Mouse (Mus musculus): ENCODE measurements around the gene Ercc8. TPM values are rescaled to one million over a fixed set of nuclear protein-coding genes. Genes with fewer than 3 reads are reported as not detected.
A peak's percentile ranks its signal among the peaks of the same experiment; 100 is the strongest.

Gene Ercc8
- polyA plus RNA-seq, 1 experiment from 2014 or later = 32.2 TPM

- DNase-seq (no peak), ATAC-seq (ENCODE audit: low FRiP score, low TSS enrichment) (no peak)
- Histone ChIP-seq H3K4me2 (ENCODE audit: low read length) (peak overlapping the region; percentile 29), H3K9me3 (ENCODE audit: control insufficient read depth, low read length) (no peaks in the 10 kb centered on the region), H3K9ac (replicated peaks; ENCODE audit: low read length) (no peak overlapping the region), H3K36me3 (ENCODE audit: control insufficient read depth, insufficient read depth, low read length) (no peaks in the 10 kb centered on the region), H3K4me1 (ENCODE audit: control insufficient read depth, insufficient read depth, low read length) (peaks cover 22% of the 10 kb centered on the region), H3K27me3 (ENCODE audit: control insufficient read depth, insufficient read depth, low read length) (no peaks in the 10 kb centered on the region), H3K4me3 (replicated peaks; ENCODE audit: low read depth, low read length) (no peak overlapping the region), H3K27ac (replicated peaks; ENCODE audit: low read depth, low read length) (peak overlapping the region; percentile 66)
- WGBS = 56% methylated on average over 11 of the region's 11 CpGs
Measured at GRCm38 (mm10) chr13:108124096-108124495, 34.4 kb upstream of the Ercc8 start.

GRCm38 (mm10) chr13:108126246-108126645 is 32.3 kb upstream of the Ercc8 start:
- ATAC-seq (ENCODE audit: low FRiP score, low TSS enrichment) (no peak), DNase-seq (no peak)
- no peak overlapping the region for H3K4me3 ChIP-seq (replicated peaks; ENCODE audit: low read depth, low read length)
- H3K27ac ChIP-seq (replicated peaks; ENCODE audit: low read depth, low read length) = no peak overlapping the region
- H3K4me1 ChIP-seq (ENCODE audit: control insufficient read depth, insufficient read depth, low read length) = peaks cover 19% of the 10 kb centered on the region
- no peak overlapping the region for H3K9ac ChIP-seq (replicated peaks; ENCODE audit: low read length)
- no peaks in the 10 kb centered on the region for H3K36me3 ChIP-seq (ENCODE audit: control insufficient read depth, insufficient read depth, low read length)
- no peaks in the 10 kb centered on the region for H3K9me3 ChIP-seq (ENCODE audit: control insufficient read depth, low read length)
- H3K4me2 ChIP-seq (ENCODE audit: low read length) = no peak overlapping the region
- WGBS = 98% methylated on average over 2 of the region's 2 CpGs
- H3K27me3 ChIP-seq (ENCODE audit: control insufficient read depth, insufficient read depth, low read length) = no peaks in the 10 kb centered on the region

- ATAC-seq (ENCODE audit: low FRiP score, low TSS enrichment) = no peak
- no peak overlapping the region for H3K4me3 ChIP-seq (replicated peaks; ENCODE audit: low read depth, low read length)
- no peak overlapping the region for H3K9ac ChIP-seq (replicated peaks; ENCODE audit: low read length)
- no peak overlapping the region for H3K27ac ChIP-seq (replicated peaks; ENCODE audit: low read depth, low read length)
- H3K27me3 ChIP-seq (ENCODE audit: control insufficient read depth, insufficient read depth, low read length) = no peaks in the 10 kb centered on the region
- H3K9me3 ChIP-seq (ENCODE audit: control insufficient read depth, low read length) = no peaks in the 10 kb centered on the region
- H3K4me2 ChIP-seq (ENCODE audit: low read length) = no peak overlapping the region
- peak; percentile 70 for DNase-seq
- H3K36me3 ChIP-seq (ENCODE audit: control insufficient read depth, insufficient read depth, low read length) = no peaks in the 10 kb centered on the region
- peaks cover 16% of the 10 kb centered on the region for H3K4me1 ChIP-seq (ENCODE audit: control insufficient read depth, insufficient read depth, low read length)
- 3% methylated on average over 1 of the region's 1 CpGs for WGBS
Measured at GRCm38 (mm10) chr13:108127130-108127529, 31.4 kb upstream of the Ercc8 start.

- Histone ChIP-seq H3K27ac (replicated peaks; ENCODE audit: low read depth, low read length) (no peak overlapping the region), H3K4me2 (ENCODE audit: low read length) (no peak overlapping the region), H3K9ac (replicated peaks; ENCODE audit: low read length) (no peak overlapping the region), H3K36me3 (ENCODE audit: control insufficient read depth, insufficient read depth, low read length) (no peaks in the 10 kb centered on the region), H3K4me1 (ENCODE audit: control insufficient read depth, insufficient read depth, low read length) (peaks cover 12% of the 10 kb centered on the region), H3K9me3 (ENCODE audit: control insufficient read depth, low read length) (no peaks in the 10 kb centered on the region), H3K27me3 (ENCODE audit: control insufficient read depth, insufficient read depth, low read length) (no peaks in the 10 kb centered on the region), H3K4me3 (replicated peaks; ENCODE audit: low read depth, low read length) (no peak overlapping the region)
- 50% methylated on average over 1 of the region's 1 CpGs for WGBS
- DNase-seq (no peak), ATAC-seq (ENCODE audit: low FRiP score, low TSS enrichment) (no peak)
Measured at GRCm38 (mm10) chr13:108127883-108128282, 30.6 kb upstream of the Ercc8 start.

- ATAC-seq (ENCODE audit: low FRiP score, low TSS enrichment) (no peak), DNase-seq (peak; percentile 31)
- H3K4me3 ChIP-seq (replicated peaks; ENCODE audit: low read depth, low read length) = no peak overlapping the region
- no peak overlapping the region for H3K9ac ChIP-seq (replicated peaks; ENCODE audit: low read length)
- no peaks in the 10 kb centered on the region for H3K36me3 ChIP-seq (ENCODE audit: control insufficient read depth, insufficient read depth, low read length)
- peaks cover 3% of the 10 kb centered on the region; the same call in 1 of the 2 replicates for H3K4me1 ChIP-seq (ENCODE audit: control insufficient read depth, insufficient read depth, low read length)
- H3K9me3 ChIP-seq (ENCODE audit: control insufficient read depth, low read length) = no peaks in the 10 kb centered on the region
- no peaks in the 10 kb centered on the region for H3K27me3 ChIP-seq (ENCODE audit: control insufficient read depth, insufficient read depth, low read length)
- H3K4me2 ChIP-seq (ENCODE audit: low read length) = no peak overlapping the region
- 66% methylated on average over 7 of the region's 7 CpGs for WGBS
- no peak overlapping the region for H3K27ac ChIP-seq (replicated peaks; ENCODE audit: low read depth, low read length)
Measured at GRCm38 (mm10) chr13:108129070-108129469, 29.5 kb upstream of the Ercc8 start.

GRCm38 (mm10) chr13:108130737-108131136 is 27.8 kb upstream of the Ercc8 start:
- H3K9ac ChIP-seq (replicated peaks; ENCODE audit: low read length) = no peak overlapping the region
- DNase-seq = no peak
- no peak overlapping the region for H3K27ac ChIP-seq (replicated peaks; ENCODE audit: low read depth, low read length)
- H3K27me3 ChIP-seq (ENCODE audit: control insufficient read depth, insufficient read depth, low read length) = no peaks in the 10 kb centered on the region
- no peaks in the 10 kb centered on the region for H3K36me3 ChIP-seq (ENCODE audit: control insufficient read depth, insufficient read depth, low read length)
- 92% methylated on average over 5 of the region's 5 CpGs for WGBS
- ATAC-seq (ENCODE audit: low FRiP score, low TSS enrichment) = no peak
- no peak overlapping the region for H3K4me3 ChIP-seq (replicated peaks; ENCODE audit: low read depth, low read length)
- no peaks in the 10 kb centered on the region for H3K9me3 ChIP-seq (ENCODE audit: control insufficient read depth, low read length)
- H3K4me1 ChIP-seq (ENCODE audit: control insufficient read depth, insufficient read depth, low read length) = no peaks in the 10 kb centered on the region
- H3K4me2 ChIP-seq (ENCODE audit: low read length) = no peak overlapping the region

- H3K4me2 ChIP-seq (ENCODE audit: low read length) = no peak overlapping the region
- no peak overlapping the region for H3K27ac ChIP-seq (replicated peaks; ENCODE audit: low read depth, low read length)
- H3K9ac ChIP-seq (replicated peaks; ENCODE audit: low read length) = no peak overlapping the region
- DNase-seq (no peak), ATAC-seq (ENCODE audit: low FRiP score, low TSS enrichment) (no peak)
- WGBS = 69% methylated on average over 6 of the region's 6 CpGs
- H3K4me1 ChIP-seq (ENCODE audit: control insufficient read depth, insufficient read depth, low read length) = no peaks in the 10 kb centered on the region
- H3K36me3 ChIP-seq (ENCODE audit: control insufficient read depth, insufficient read depth, low read length) = no peaks in the 10 kb centered on the region
- H3K27me3 ChIP-seq (ENCODE audit: control insufficient read depth, insufficient read depth, low read length) = no peaks in the 10 kb centered on the region
- H3K9me3 ChIP-seq (ENCODE audit: control insufficient read depth, low read length) = no peaks in the 10 kb centered on the region
- no peak overlapping the region for H3K4me3 ChIP-seq (replicated peaks; ENCODE audit: low read depth, low read length)
Measured at GRCm38 (mm10) chr13:108132031-108132819, 26.3 kb upstream of the Ercc8 start.

GRCm38 (mm10) chr13:108135617-108136016 is 22.9 kb upstream of the Ercc8 start:
- H3K4me2 ChIP-seq (ENCODE audit: low read length) = no peak overlapping the region
- 70% methylated on average over 6 of the region's 6 CpGs for WGBS
- no peaks in the 10 kb centered on the region for H3K27me3 ChIP-seq (ENCODE audit: control insufficient read depth, insufficient read depth, low read length)
- no peak for DNase-seq
- H3K4me1 ChIP-seq (ENCODE audit: control insufficient read depth, insufficient read depth, low read length) = no peaks in the 10 kb centered on the region
- ATAC-seq (ENCODE audit: low FRiP score, low TSS enrichment) = no peak
- H3K4me3 ChIP-seq (replicated peaks; ENCODE audit: low read depth, low read length) = no peak overlapping the region
- H3K9me3 ChIP-seq (ENCODE audit: control insufficient read depth, low read length) = no peaks in the 10 kb centered on the region
- no peak overlapping the region for H3K9ac ChIP-seq (replicated peaks; ENCODE audit: low read length)
- H3K36me3 ChIP-seq (ENCODE audit: control insufficient read depth, insufficient read depth, low read length) = no peaks in the 10 kb centered on the region
- H3K27ac ChIP-seq (replicated peaks; ENCODE audit: low read depth, low read length) = no peak overlapping the region

- Histone ChIP-seq H3K4me3 (replicated peaks; ENCODE audit: low read depth, low read length) (no peak overlapping the region), H3K9ac (replicated peaks; ENCODE audit: low read length) (no peak overlapping the region), H3K27me3 (ENCODE audit: control insufficient read depth, insufficient read depth, low read length) (no peaks in the 10 kb centered on the region), H3K4me2 (ENCODE audit: low read length) (no peak overlapping the region), H3K27ac (replicated peaks; ENCODE audit: low read depth, low read length) (no peak overlapping the region), H3K4me1 (ENCODE audit: control insufficient read depth, insufficient read depth, low read length) (no peaks in the 10 kb centered on the region), H3K36me3 (ENCODE audit: control insufficient read depth, insufficient read depth, low read length) (no peaks in the 10 kb centered on the region), H3K9me3 (ENCODE audit: control insufficient read depth, low read length) (no peaks in the 10 kb centered on the region)
- ATAC-seq (ENCODE audit: low FRiP score, low TSS enrichment) = no peak
- no peak for DNase-seq
- WGBS = 73% methylated on average over 5 of the region's 5 CpGs
Measured at GRCm38 (mm10) chr13:108138403-108138977, 20.0 kb upstream of the Ercc8 start.
